Comparison of ENCODE assay signal across 12 mouse cellular contexts in the genomic region with DNA sequence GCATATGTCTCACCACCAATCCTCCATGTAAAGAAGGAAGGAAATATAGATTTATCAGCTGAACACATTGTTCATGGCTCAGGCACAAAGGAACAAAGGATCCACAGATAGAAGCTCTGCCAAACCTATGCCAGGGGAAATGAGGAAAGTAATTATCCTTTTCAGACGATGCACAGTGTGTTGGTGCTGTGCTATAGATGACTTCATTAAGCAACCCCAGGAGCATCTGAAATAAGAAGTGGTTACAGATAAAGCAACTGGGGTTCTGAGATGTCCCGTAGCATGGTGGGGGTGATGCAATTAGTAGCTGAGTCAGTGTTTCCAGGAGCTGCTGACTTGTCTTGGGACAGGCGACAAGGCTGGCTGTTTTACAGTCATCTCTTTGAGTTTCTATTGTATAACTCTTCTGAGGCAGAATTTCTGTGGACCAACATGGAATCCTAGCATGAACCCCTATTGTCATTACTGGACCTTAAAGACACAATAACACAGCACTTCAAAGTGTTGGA.
"Had no signal": no experiment of that assay in that cellular context is flagged by ENCODE, and none has a peak within 500 bp of the region (broad histone marks: within the 10 kb centered on the region; RNA-seq: fewer than 3 reads in every experiment).

No protein-coding gene starts in this region.

- DNase-seq: kidney, adult 2 months; kidney, postnatal 25 days; layer of hippocampus, adult 9-11 months; liver; lung, adult 18-20 months; lung, postnatal 10 days; lung, postnatal 36 days; right cerebral cortex, adult 18-20 months; right cerebral cortex, postnatal 14 days; right cerebral cortex, postnatal 4 days; spleen, adult 18-20 months; thymus, postnatal 25 days had no signal
